Mouse (Mus musculus) heart, embryonic 11.5 days (tissue): ENCODE data around the gene Erp29. TPM values are rescaled to one million over a fixed set of nuclear protein-coding genes. Genes with fewer than 3 reads are reported as not detected.

Experiments used
- ATAC-seq: fragments of 200-750 bp; cut with Nextera tagmentation; replicated peaks from 2 replicates; pipeline ENCODE4 v1.8.0; 2017; ENCODE audit warnings: moderate library complexity; ENCODE audit not compliant: insufficient number of reproducible peaks, low FRiP score, low TSS enrichment
- H3K27ac ChIP-seq: fragments of 300-500 bp; sonication (generic); 2 replicates; pipeline ENCODE4 v1.5.1; 2014; ENCODE audit warnings: mild to moderate bottlenecking, low read depth, low read length
- H3K27me3 ChIP-seq: fragments of 300-500 bp; sonication (generic); 2 replicates; pipeline ENCODE4 v1.6.1; 2014; ENCODE audit warnings: mild to moderate bottlenecking, low read length, mixed read lengths; ENCODE audit not compliant: control insufficient read depth, insufficient read depth
- H3K36me3 ChIP-seq: fragments of 300-500 bp; sonication (generic); 2 replicates; pipeline ENCODE4 v1.6.1; 2014; ENCODE audit warnings: mild to moderate bottlenecking, low read length, moderate library complexity, mixed read lengths; ENCODE audit not compliant: control insufficient read depth, insufficient read depth
- H3K4me1 ChIP-seq: fragments of 300-500 bp; sonication (generic); 2 replicates; pipeline ENCODE4 v1.6.1; 2014; ENCODE audit warnings: low read length; ENCODE audit not compliant: control insufficient read depth, insufficient read depth
- H3K4me2 ChIP-seq: fragments of 300-500 bp; sonication (generic); 2 replicates; pipeline ENCODE4 v1.6.1; 2014; ENCODE audit warnings: mild to moderate bottlenecking, moderate library complexity
- H3K4me3 ChIP-seq: fragments of 300-500 bp; sonication (generic); 2 replicates; pipeline ENCODE4 v1.5.1; 2014; ENCODE audit warnings: low read depth, low read length
- H3K9ac ChIP-seq: fragments of 300-500 bp; sonication (generic); 2 replicates; pipeline ENCODE4 v1.6.1; 2014; ENCODE audit warnings: mild to moderate bottlenecking, low read depth, low read length, moderate library complexity
- H3K9me3 ChIP-seq: fragments of 300-500 bp; sonication (generic); replicated peaks from 2 replicates; pipeline ENCODE4 v1.6.1; 2016; ENCODE audit warnings: low read length; ENCODE audit not compliant: control insufficient read depth
- WGBS: fragments of 180-500 bp; shearing (Covaris S2); extraction: QIAGEN DNeasy Blood & Tissue Kit; methylation state at CpG from one replicate; pipeline ENCODE4 v1.1.7; 2014; ENCODE audit not compliant: insufficient replicate concordance; 5-methylcytosine and 5-hydroxymethylcytosine counted together
- polyA plus RNA-seq: library from polyadenylated mRNA; unstranded; fragments of >200 nt; fragmentation: Nextera tagmentation; extraction: Ambion mirVana; gene quantifications from 2 replicates; pipeline ENCODE4 v1.2.1, GENCODE M21; 2014

Gene Erp29
- polyA plus RNA-seq, 1 experiment from 2014 or later = 137 TPM

GRCm38 (mm10) chr5:121472411-121472810, 20.1 kb upstream of the Erp29 start:
- no peak overlapping the region for H3K9ac ChIP-seq
- ATAC-seq = no peak
- no peaks in the 10 kb centered on the region for H3K4me1 ChIP-seq
- H3K4me3 ChIP-seq = no peak overlapping the region
- H3K36me3 ChIP-seq = no peaks in the 10 kb centered on the region
- WGBS = 75% methylated on average over 2 of the region's 2 CpGs
- no peak overlapping the region for H3K27ac ChIP-seq
- no peak overlapping the region for H3K4me2 ChIP-seq
- H3K9me3 ChIP-seq = no peaks in the 10 kb centered on the region
- no peaks in the 10 kb centered on the region for H3K27me3 ChIP-seq

- Histone ChIP-seq H3K9ac (no peak overlapping the region), H3K27ac (no peak overlapping the region; the same call in 1 of the 2 replicates), H3K9me3 (no peaks in the 10 kb centered on the region), H3K4me3 (no peak overlapping the region), H3K36me3 (no peaks in the 10 kb centered on the region), H3K27me3 (no peaks in the 10 kb centered on the region), H3K4me2 (no peak overlapping the region), H3K4me1 (no peaks in the 10 kb centered on the region)
- 19% methylated on average over 3 of the region's 3 CpGs for WGBS
- ATAC-seq = no peak
These were observed 17.3 kb upstream of the Erp29 start for GRCm38 (mm10) chr5:121469566-121469965.

DNA sequence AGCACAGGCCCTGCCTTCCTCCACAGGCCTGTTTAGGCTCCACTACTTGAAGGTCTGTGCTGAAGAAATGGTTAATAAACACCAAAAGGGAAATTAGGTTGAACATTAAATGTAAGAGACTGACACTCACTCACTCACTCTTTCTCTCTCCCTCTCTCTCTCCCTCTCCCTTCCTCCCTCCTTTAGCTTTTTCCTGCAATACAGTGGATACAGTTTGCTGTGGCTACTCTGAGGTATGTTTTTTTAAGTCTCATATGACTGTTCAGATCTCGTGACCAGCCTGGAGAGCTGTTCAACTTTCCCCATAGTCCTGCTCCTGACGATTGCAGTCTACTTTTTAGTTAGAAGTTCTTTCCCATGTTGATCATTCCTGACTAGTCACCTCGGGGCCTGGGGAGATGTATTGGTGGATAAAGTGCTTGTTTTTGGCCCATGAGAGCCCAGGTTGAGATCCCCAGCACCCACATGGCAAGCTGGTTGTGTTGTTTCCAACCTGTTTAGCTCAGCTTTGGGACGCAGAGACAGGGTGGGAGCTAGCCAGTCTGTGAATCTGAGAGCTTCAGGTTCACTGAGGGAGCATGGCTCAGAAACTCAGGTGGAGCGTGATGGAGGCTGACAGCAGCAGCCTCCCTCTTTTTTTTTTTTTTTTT, 11.4 kb upstream of the Erp29 start:
- no peaks in the 10 kb centered on the region for H3K27me3 ChIP-seq
- H3K4me1 ChIP-seq = peaks cover 6% of the 10 kb centered on the region; the same call in 1 of the 2 replicates
- H3K36me3 ChIP-seq = no peaks in the 10 kb centered on the region
- H3K4me3 ChIP-seq = no peak overlapping the region
- ATAC-seq = no peak
- no peaks in the 10 kb centered on the region for H3K9me3 ChIP-seq
- no peak overlapping the region for H3K27ac ChIP-seq
- H3K9ac ChIP-seq = no peak overlapping the region
- H3K4me2 ChIP-seq = no peak overlapping the region
- 65% methylated on average over 5 of the region's 5 CpGs for WGBS

GRCm38 (mm10) chr5:121462967-121463366, 10.7 kb upstream of the Erp29 start:
- H3K27me3 ChIP-seq = no peaks in the 10 kb centered on the region
- no peak overlapping the region for H3K4me3 ChIP-seq
- peaks cover 6% of the 10 kb centered on the region; the same call in 1 of the 2 replicates for H3K4me1 ChIP-seq
- H3K4me2 ChIP-seq = no peak overlapping the region
- no peak overlapping the region for H3K27ac ChIP-seq
- no peaks in the 10 kb centered on the region for H3K9me3 ChIP-seq
- H3K36me3 ChIP-seq = no peaks in the 10 kb centered on the region
- WGBS = 62% methylated on average over 5 of the region's 5 CpGs
- no peak overlapping the region for H3K9ac ChIP-seq
- ATAC-seq = no peak

DNA sequence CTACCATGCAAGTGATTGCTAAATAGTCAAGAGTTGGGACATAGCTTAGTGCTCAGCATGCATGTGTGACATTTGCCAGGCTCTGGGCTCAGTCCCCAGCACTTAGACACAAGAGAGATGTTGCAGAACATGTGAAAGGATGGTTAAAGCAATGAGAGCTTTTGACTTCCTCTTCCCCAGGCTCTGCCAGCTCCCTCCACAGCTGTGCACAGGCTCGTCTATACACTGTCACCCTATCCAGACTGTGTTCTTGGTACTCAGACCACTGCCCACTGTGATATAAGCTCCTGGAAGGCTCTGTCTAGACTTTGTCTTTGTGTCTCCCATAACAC, 9.8 kb upstream of the Erp29 start:
- 11% methylated on average over 1 of the region's 1 CpGs for WGBS
- ATAC-seq = no peak
- no peak overlapping the region for H3K4me3 ChIP-seq
- H3K4me1 ChIP-seq = peaks cover 6% of the 10 kb centered on the region; the same call in 1 of the 2 replicates
- no peak overlapping the region for H3K9ac ChIP-seq
- H3K27ac ChIP-seq = no peak overlapping the region
- no peak overlapping the region for H3K4me2 ChIP-seq
- H3K27me3 ChIP-seq = no peaks in the 10 kb centered on the region
- H3K9me3 ChIP-seq = no peaks in the 10 kb centered on the region
- H3K36me3 ChIP-seq = no peaks in the 10 kb centered on the region

DNA sequence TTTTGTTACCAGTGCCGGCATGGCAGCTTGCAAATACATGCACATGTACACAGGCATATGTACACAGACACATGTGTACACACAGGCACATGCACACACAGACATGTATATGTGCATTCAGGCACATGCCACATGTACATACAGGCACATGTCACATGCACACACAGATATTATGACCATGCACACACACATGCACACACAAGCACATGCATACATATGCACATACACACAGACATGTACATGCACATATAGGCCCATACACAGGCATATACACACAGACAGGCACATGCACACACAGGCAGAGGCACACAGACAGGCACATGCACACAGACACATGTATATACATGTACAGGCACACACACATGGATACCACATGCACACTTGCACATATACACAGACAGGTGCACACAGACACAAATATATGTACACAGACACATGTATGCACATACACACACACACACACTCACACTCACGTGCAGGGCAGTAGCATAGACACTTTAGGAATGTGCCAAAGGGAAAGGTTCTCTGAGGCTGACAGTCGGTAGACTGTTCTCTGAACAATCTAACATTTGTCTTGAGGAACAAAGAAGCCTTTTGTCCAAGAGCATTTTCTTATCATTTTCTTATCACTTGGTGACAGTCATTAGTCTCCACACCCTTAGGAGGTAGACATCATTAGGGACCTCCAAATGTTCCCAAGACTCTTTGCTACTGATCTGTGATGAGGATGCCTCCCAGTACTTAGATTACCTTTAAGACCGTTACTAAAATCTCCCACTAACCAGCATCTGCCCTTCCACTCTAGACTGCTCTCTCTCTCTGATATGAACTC, 9.2 kb upstream of the Erp29 start:
- no peak for ATAC-seq
- H3K4me2 ChIP-seq = no peak overlapping the region
- WGBS = 33% methylated on average over 4 of the region's 4 CpGs

GRCm38 (mm10) chr5:121455510-121456265, 3.4 kb upstream of the Erp29 start:
- no peak overlapping the region for H3K4me3 ChIP-seq
- no peaks in the 10 kb centered on the region for H3K27me3 ChIP-seq
- H3K9ac ChIP-seq = 0 out of 2 replicates have a peak overlapping the region, but pooled peaks have one; percentile 10
- no peaks in the 10 kb centered on the region for H3K9me3 ChIP-seq
- 67% methylated on average over 9 of the region's 9 CpGs for whole genome bisulfite sequencing
- H3K4me2 ChIP-seq = no peak overlapping the region
- H3K27ac ChIP-seq = no peak overlapping the region
- peaks cover 21% of the 10 kb centered on the region for H3K4me1 ChIP-seq
- no peak for ATAC-seq
- H3K36me3 ChIP-seq = no peaks in the 10 kb centered on the region

More for the DNA sequence above, 9.2 kb upstream of the Erp29 start:
- Histone ChIP-seq H3K27ac (no peak overlapping the region), H3K4me3 (no peak overlapping the region), H3K27me3 (no peaks in the 10 kb centered on the region), H3K9ac (no peak overlapping the region), H3K9me3 (no peaks in the 10 kb centered on the region), H3K36me3 (no peaks in the 10 kb centered on the region), H3K4me1 (peaks cover 6% of the 10 kb centered on the region; the same call in 1 of the 2 replicates)

- 0 out of 2 replicates have a peak overlapping the region, but pooled peaks have one; percentile 16 for H3K9ac ChIP-seq
- peak overlapping the region; percentile 97 for H3K27ac ChIP-seq
- no peak for ATAC-seq
- peak overlapping the region; percentile 75; the same call in 1 of the 2 replicates for H3K4me2 ChIP-seq
- H3K4me3 ChIP-seq = no peak overlapping the region
- WGBS = 91% methylated on average over 3 of the region's 3 CpGs
- H3K9me3 ChIP-seq = no peaks in the 10 kb centered on the region
- H3K4me1 ChIP-seq = peaks cover 25% of the 10 kb centered on the region
- no peaks in the 10 kb centered on the region for H3K27me3 ChIP-seq
- no peaks in the 10 kb centered on the region for H3K36me3 ChIP-seq
These were observed 2.1 kb upstream of the Erp29 start for GRCm38 (mm10) chr5:121454503-121454782.
